Mouse (Mus musculus) kidney, adult 2 months (tissue): ENCODE measurements around the gene Dpm2.

Experiments used
- CTCF ChIP-seq: fragments of 200-500 bp; conservative IDR thresholded peaks from 2 replicates; pipeline ENCODE4 v1.5.1; 2011; ENCODE audit warnings: low read depth, mild to moderate bottlenecking, control low read depth, low read length, moderate library complexity, mixed read lengths; ENCODE audit not compliant: insufficient read depth, insufficient read length
- POLR2A ChIP-seq: fragments of 200-500 bp; IDR thresholded peaks from one replicate; pipeline ENCODE4 v1.6.1; 2011; ENCODE audit warnings: low read depth, low read length, control low read depth

DNA sequence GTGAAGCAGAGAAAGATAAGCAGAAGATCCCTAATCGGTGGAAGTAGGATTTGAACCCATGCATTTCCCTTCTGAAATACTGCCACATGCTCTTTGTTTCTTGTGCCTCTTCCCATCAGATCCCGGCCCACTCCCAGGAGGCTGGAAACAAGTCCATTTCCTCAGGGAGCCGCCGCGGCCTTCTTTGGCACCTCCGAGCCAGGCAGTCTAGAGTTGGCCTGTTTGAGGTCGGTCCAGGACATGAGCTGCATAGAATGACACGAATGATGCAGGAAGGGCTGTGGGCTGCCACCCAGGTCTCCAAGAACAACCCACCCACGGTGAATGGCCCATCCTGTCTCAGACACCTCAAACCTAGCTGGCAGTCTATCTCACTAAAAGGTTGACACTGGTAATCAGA lies 5.9 kb downstream of the Dpm2 start:
- no peak for TF ChIP-seq POLR2A
- no peak for TF ChIP-seq CTCF
